Mouse (Mus musculus): ENCODE data around the gene Fbxl17. TPM values are rescaled to one million over a fixed set of nuclear protein-coding genes. Genes with fewer than 3 reads are reported as not detected.
A peak's percentile ranks its signal among the peaks of the same experiment; 100 is the strongest.

Gene Fbxl17
- polyA plus RNA-seq, 1 experiment from 2014 or later: 7.8 TPM

GRCm38 (mm10) chr17:63171264-63171663 is 328.6 kb downstream of the Fbxl17 start:
- H3K27me3 ChIP-seq (replicated peaks; ENCODE audit: control insufficient read depth, insufficient read depth, low read length): no peaks in the 10 kb centered on the region
- no peak overlapping the region for H3K4me2 ChIP-seq (ENCODE audit: low read length)
- no peak overlapping the region for H3K4me3 ChIP-seq (replicated peaks; ENCODE audit: low read length)
- no peak overlapping the region for H3K9ac ChIP-seq (replicated peaks; ENCODE audit: low read depth, low read length)
- ATAC-seq: no peak
- no peaks in the 10 kb centered on the region for H3K36me3 ChIP-seq (ENCODE audit: control insufficient read depth, insufficient read depth)
- H3K9me3 ChIP-seq (ENCODE audit: control insufficient read depth, low read length): no peaks in the 10 kb centered on the region
- WGBS: 8% methylated on average over 5 of the region's 5 CpGs
- H3K27ac ChIP-seq (ENCODE audit: low read length): no peak overlapping the region
- peaks cover 10% of the 10 kb centered on the region for H3K4me1 ChIP-seq (replicated peaks; ENCODE audit: control insufficient read depth, insufficient read depth, low read length)

DNA sequence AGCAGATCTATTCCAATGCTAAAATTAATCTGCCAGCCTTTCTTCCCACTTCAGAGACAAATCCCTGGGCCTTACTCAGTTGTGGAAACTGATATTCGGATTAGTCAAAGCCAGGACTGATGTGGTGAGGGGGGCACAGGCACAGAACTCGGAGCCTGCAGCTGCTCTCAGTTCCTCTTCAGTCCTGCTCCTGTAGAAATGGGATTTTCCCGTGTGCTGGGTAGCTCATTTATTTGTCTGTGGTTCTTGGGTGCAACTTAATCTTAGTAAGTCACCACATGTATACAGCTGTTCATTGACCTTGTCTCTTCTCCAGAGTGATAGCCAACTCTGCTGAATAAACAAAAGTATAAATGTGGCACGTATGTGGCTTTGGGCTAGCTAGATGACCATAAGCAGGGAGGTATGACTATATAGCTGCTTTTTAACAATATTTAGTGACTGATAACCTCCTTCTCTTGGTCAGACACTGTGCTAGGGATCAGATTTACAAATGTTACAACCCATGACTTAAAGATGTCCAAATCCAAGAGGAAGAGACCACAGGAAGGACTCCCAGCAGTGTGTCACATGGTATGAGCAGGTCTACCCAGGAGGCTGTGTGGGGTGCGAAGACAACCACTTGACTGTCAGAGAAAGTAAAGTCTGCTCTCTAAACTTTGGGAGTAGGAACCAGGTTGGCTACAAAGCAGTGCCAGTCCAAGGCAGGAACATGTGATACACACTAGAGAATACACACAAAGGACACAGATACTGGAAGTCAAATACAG is 331.6 kb downstream of the Fbxl17 start:
- no peak overlapping the region for H3K9ac ChIP-seq (replicated peaks; ENCODE audit: low read depth, low read length)
- no peaks in the 10 kb centered on the region for H3K9me3 ChIP-seq (ENCODE audit: control insufficient read depth, low read length)
- no peak overlapping the region for H3K4me2 ChIP-seq (ENCODE audit: low read length)
- H3K4me1 ChIP-seq (replicated peaks; ENCODE audit: control insufficient read depth, insufficient read depth, low read length): peaks cover 10% of the 10 kb centered on the region
- ATAC-seq: no peak
- no peak overlapping the region for H3K27ac ChIP-seq (ENCODE audit: low read length)
- no peaks in the 10 kb centered on the region for H3K27me3 ChIP-seq (replicated peaks; ENCODE audit: control insufficient read depth, insufficient read depth, low read length)
- no peak overlapping the region for H3K4me3 ChIP-seq (replicated peaks; ENCODE audit: low read length)
- H3K36me3 ChIP-seq (ENCODE audit: control insufficient read depth, insufficient read depth): no peaks in the 10 kb centered on the region
- WGBS: 84% methylated on average over 5 of the region's 5 CpGs

DNA sequence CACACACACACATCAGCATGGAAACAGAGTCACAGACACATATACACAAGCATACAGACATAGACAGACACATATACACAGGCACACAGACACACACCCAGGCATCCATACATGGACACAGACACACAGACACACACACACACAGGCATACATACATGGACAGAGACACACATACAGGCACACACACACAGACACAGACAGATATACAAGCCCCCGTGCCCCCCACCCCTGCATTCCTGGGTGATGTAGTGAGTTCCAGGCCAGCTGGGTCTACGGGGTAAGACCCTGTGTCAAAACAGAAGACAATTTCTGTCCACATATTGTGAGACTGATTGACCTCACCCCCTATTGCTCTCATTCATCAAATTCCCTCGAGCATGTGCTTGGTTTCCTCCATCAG is 332.6 kb downstream of the Fbxl17 start:
- H3K4me2 ChIP-seq (ENCODE audit: low read length): no peak overlapping the region
- H3K27me3 ChIP-seq (replicated peaks; ENCODE audit: control insufficient read depth, insufficient read depth, low read length): no peaks in the 10 kb centered on the region
- 75% methylated on average over 3 of the region's 3 CpGs for WGBS
- H3K4me1 ChIP-seq (replicated peaks; ENCODE audit: control insufficient read depth, insufficient read depth, low read length): peaks cover 7% of the 10 kb centered on the region; the same call in 1 of the 2 replicates
- no peaks in the 10 kb centered on the region for H3K9me3 ChIP-seq (ENCODE audit: control insufficient read depth, low read length)
- no peak for ATAC-seq
- no peak overlapping the region for H3K4me3 ChIP-seq (replicated peaks; ENCODE audit: low read length)
- H3K9ac ChIP-seq (replicated peaks; ENCODE audit: low read depth, low read length): no peak overlapping the region
- no peak overlapping the region for H3K27ac ChIP-seq (ENCODE audit: low read length)
- H3K36me3 ChIP-seq (ENCODE audit: control insufficient read depth, insufficient read depth): no peaks in the 10 kb centered on the region

DNA sequence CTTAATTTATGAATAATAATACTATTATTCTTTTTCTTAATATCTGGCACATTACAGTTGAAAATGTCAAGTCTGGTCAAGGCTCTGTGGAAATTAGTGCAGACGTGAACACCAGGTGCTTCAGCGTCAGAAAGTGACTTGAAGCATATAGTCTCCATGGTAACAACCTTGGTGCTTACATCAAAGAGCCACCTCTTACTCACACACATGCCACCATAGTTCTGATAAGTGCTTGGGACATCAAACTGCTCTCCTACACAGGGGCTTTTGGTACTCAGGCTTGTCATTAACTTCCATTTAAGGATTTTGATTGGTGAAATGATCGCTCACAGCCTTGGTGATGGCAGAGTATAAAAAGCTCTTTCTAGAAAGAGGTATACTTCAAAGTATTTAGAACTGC is 333.1 kb downstream of the Fbxl17 start:
- H3K27ac ChIP-seq (ENCODE audit: low read length): no peak overlapping the region
- no peak for ATAC-seq
- 69% methylated on average over 3 of the region's 3 CpGs for WGBS

DNA sequence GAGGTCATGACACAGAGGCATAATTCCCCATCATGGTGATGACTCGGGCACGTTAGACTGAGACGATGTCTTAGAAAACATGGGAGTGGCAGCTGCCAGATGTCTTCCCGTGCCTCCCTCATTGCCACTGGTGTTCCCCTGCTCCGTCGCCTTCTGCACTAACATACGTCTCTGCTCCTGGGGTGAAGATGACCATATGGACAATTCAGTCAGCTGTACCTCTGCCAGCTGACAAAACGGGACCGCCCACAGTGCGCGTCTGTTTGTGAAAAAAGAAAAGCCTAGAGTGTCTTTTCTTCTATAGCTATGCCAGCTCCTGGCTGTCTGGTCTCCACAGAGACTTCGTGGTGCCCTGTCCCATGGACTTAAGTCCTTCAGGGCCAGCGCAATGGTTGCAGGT is 334.0 kb downstream of the Fbxl17 start:
- H3K27me3 ChIP-seq (replicated peaks; ENCODE audit: control insufficient read depth, insufficient read depth, low read length): no peaks in the 10 kb centered on the region
- H3K36me3 ChIP-seq (ENCODE audit: control insufficient read depth, insufficient read depth): no peaks in the 10 kb centered on the region
- H3K4me1 ChIP-seq (replicated peaks; ENCODE audit: control insufficient read depth, insufficient read depth, low read length): no peaks in the 10 kb centered on the region; the same call in 1 of the 2 replicates
- H3K4me2 ChIP-seq (ENCODE audit: low read length): no peak overlapping the region
- no peaks in the 10 kb centered on the region for H3K9me3 ChIP-seq (ENCODE audit: control insufficient read depth, low read length)
- WGBS: 75% methylated on average over 13 of the region's 13 CpGs
- no peak for ATAC-seq
- H3K9ac ChIP-seq (replicated peaks; ENCODE audit: low read depth, low read length): no peak overlapping the region
- no peak overlapping the region for H3K4me3 ChIP-seq (replicated peaks; ENCODE audit: low read length)
- no peak overlapping the region for H3K27ac ChIP-seq (ENCODE audit: low read length)

More for the DNA sequence above, 333.1 kb downstream of the Fbxl17 start:
- H3K4me2 ChIP-seq (ENCODE audit: low read length): no peak overlapping the region
- H3K9me3 ChIP-seq (ENCODE audit: control insufficient read depth, low read length): no peaks in the 10 kb centered on the region
- no peak overlapping the region for H3K4me3 ChIP-seq (replicated peaks; ENCODE audit: low read length)
- H3K4me1 ChIP-seq (replicated peaks; ENCODE audit: control insufficient read depth, insufficient read depth, low read length): peaks cover 2% of the 10 kb centered on the region; the same call in 1 of the 2 replicates
- no peaks in the 10 kb centered on the region for H3K36me3 ChIP-seq (ENCODE audit: control insufficient read depth, insufficient read depth)
- H3K9ac ChIP-seq (replicated peaks; ENCODE audit: low read depth, low read length): no peak overlapping the region
- H3K27me3 ChIP-seq (replicated peaks; ENCODE audit: control insufficient read depth, insufficient read depth, low read length): no peaks in the 10 kb centered on the region

- H3K36me3 ChIP-seq (ENCODE audit: control insufficient read depth, insufficient read depth): no peaks in the 10 kb centered on the region
- H3K4me1 ChIP-seq (replicated peaks; ENCODE audit: control insufficient read depth, insufficient read depth, low read length): no peaks in the 10 kb centered on the region; the same call in 1 of the 2 replicates
- no peaks in the 10 kb centered on the region for H3K9me3 ChIP-seq (ENCODE audit: control insufficient read depth, low read length)
- H3K27me3 ChIP-seq (replicated peaks; ENCODE audit: control insufficient read depth, insufficient read depth, low read length): no peaks in the 10 kb centered on the region
- H3K9ac ChIP-seq (replicated peaks; ENCODE audit: low read depth, low read length): no peak overlapping the region
- ATAC-seq: no peak
- H3K4me3 ChIP-seq (replicated peaks; ENCODE audit: low read length): no peak overlapping the region
- H3K4me2 ChIP-seq (ENCODE audit: low read length): no peak overlapping the region
- 91% methylated on average over 1 of the region's 1 CpGs for WGBS
- H3K27ac ChIP-seq (ENCODE audit: low read length): no peak overlapping the region
Measured at GRCm38 (mm10) chr17:63164289-63164688, 335.5 kb downstream of the Fbxl17 start.

DNA sequence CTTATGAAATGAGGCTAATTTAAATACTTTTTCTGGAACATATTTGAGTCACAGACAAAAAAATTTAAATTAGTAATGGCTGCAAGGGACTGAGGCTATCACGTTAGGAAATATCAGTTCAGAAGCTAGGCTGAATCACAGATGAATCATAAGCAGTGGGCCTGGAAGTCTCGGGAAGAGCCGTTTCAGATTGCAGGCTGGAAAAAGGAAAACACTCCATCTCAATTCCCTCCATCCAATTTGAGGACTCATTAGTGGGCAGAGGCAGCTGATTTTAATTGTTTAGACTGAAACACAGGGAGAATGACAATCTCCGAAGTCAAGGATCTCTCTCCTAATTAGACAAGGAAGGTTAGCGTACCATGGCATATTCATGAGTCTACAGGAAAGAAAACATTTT is 337.9 kb downstream of the Fbxl17 start:
- WGBS: 17% methylated on average over 5 of the region's 5 CpGs
- Histone ChIP-seq H3K36me3 (ENCODE audit: control insufficient read depth, insufficient read depth) (no peaks in the 10 kb centered on the region), H3K9ac (replicated peaks; ENCODE audit: low read depth, low read length) (no peak overlapping the region), H3K27me3 (replicated peaks; ENCODE audit: control insufficient read depth, insufficient read depth, low read length) (no peaks in the 10 kb centered on the region), H3K9me3 (ENCODE audit: control insufficient read depth, low read length) (no peaks in the 10 kb centered on the region), H3K4me1 (replicated peaks; ENCODE audit: control insufficient read depth, insufficient read depth, low read length) (no peaks in the 10 kb centered on the region; the same call in 1 of the 2 replicates), H3K27ac (ENCODE audit: low read length) (no peak overlapping the region), H3K4me2 (ENCODE audit: low read length) (no peak overlapping the region), H3K4me3 (replicated peaks; ENCODE audit: low read length) (no peak overlapping the region)
- ATAC-seq: peak; percentile 29; the same call in 1 of the 2 replicates

DNA sequence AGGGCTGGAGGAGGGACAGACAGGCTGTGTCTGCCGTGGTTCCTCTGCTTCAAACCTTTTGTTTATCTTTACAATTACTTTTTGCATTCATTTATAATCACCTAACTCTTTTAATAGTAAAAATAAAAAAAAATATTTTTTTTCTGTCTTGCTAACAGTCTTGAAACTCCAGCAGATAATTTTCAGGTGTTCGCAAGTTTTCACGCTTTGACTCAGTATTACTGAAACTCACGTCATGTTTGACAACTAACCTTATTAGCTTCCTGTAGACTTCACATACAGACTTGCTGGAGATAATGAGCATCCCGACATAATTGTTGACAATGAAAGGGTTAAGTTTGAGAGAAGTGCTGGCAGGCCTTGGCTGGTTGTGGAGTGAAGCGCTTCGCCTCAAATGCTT is 340.6 kb downstream of the Fbxl17 start:
- no peak overlapping the region for H3K9ac ChIP-seq (replicated peaks; ENCODE audit: low read depth, low read length)
- ATAC-seq: no peak
- H3K4me2 ChIP-seq (ENCODE audit: low read length): no peak overlapping the region
- no peaks in the 10 kb centered on the region; the same call in 1 of the 2 replicates for H3K4me1 ChIP-seq (replicated peaks; ENCODE audit: control insufficient read depth, insufficient read depth, low read length)
- H3K9me3 ChIP-seq (ENCODE audit: control insufficient read depth, low read length): no peaks in the 10 kb centered on the region
- WGBS: 50% methylated on average over 7 of the region's 7 CpGs
- H3K27ac ChIP-seq (ENCODE audit: low read length): no peak overlapping the region
- no peaks in the 10 kb centered on the region for H3K36me3 ChIP-seq (ENCODE audit: control insufficient read depth, insufficient read depth)
- no peak overlapping the region for H3K4me3 ChIP-seq (replicated peaks; ENCODE audit: low read length)
- H3K27me3 ChIP-seq (replicated peaks; ENCODE audit: control insufficient read depth, insufficient read depth, low read length): no peaks in the 10 kb centered on the region

DNA sequence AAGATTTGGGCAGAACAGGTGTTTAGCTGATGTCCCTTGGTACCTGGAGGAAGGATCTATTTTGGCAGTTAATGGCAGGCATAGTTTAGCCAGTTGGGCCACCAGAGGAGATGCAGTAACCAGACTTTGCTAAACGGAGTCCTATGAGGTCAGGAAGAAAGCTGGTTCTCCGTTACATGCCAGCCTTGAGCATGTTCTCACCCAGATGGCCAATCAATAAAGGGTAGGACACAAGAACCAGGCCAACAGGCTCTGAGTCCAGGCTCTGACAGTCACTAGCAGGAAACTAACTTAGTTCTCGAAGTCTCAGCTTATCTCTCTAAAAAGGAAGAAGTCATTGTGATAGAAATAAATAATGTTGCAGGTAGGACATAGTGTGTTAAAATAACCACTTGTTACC is 341.4 kb downstream of the Fbxl17 start:
- Histone ChIP-seq H3K4me2 (ENCODE audit: low read length) (no peak overlapping the region), H3K27me3 (replicated peaks; ENCODE audit: control insufficient read depth, insufficient read depth, low read length) (no peaks in the 10 kb centered on the region), H3K4me1 (replicated peaks; ENCODE audit: control insufficient read depth, insufficient read depth, low read length) (no peaks in the 10 kb centered on the region; the same call in 1 of the 2 replicates), H3K9me3 (ENCODE audit: control insufficient read depth, low read length) (no peaks in the 10 kb centered on the region), H3K9ac (replicated peaks; ENCODE audit: low read depth, low read length) (no peak overlapping the region), H3K27ac (ENCODE audit: low read length) (no peak overlapping the region), H3K4me3 (replicated peaks; ENCODE audit: low read length) (no peak overlapping the region), H3K36me3 (ENCODE audit: control insufficient read depth, insufficient read depth) (no peaks in the 10 kb centered on the region)
- 88% methylated on average over 3 of the region's 3 CpGs for WGBS
- ATAC-seq: no peak

Measured in forebrain, embryonic 16.5 days (tissue).